20 mouse cellular contexts compared by ENCODE assay signal in genomic region chr2:113462811-113463210, GRCm38 (mm10).
"Had no signal": no experiment of that assay in that cellular context is flagged by ENCODE, and none has a peak within 500 bp of the region (broad histone marks: within the 10 kb centered on the region; RNA-seq: fewer than 3 reads in every experiment).

No protein-coding gene starts in this region.

- DNase-seq: cerebellum, adult 9-10 months; cerebellum, adult 9-11 months; cerebellum, postnatal 10 days; cerebellum, postnatal 14 days; cerebellum, postnatal 25 days; cerebellum, postnatal 36 days; embryo, embryonic 11 days; forebrain, postnatal 0 days; gastrocnemius, adult 2 months; gastrocnemius, postnatal 10 days; gastrocnemius, postnatal 14 days; gastrocnemius, postnatal 25 days; gastrocnemius, postnatal 36 days; heart, adult 11 months; heart, adult 18-20 months; heart, adult 2 months had no signal

- ATAC-seq: forebrain, embryonic 13.5 days; forebrain, embryonic 14.5 days; forebrain, embryonic 15.5 days; forebrain, embryonic 16.5 days; forebrain, postnatal 0 days had no signal
